Mouse (Mus musculus): ENCODE data around the gene Rcc2.

Gene Rcc2

DNA sequence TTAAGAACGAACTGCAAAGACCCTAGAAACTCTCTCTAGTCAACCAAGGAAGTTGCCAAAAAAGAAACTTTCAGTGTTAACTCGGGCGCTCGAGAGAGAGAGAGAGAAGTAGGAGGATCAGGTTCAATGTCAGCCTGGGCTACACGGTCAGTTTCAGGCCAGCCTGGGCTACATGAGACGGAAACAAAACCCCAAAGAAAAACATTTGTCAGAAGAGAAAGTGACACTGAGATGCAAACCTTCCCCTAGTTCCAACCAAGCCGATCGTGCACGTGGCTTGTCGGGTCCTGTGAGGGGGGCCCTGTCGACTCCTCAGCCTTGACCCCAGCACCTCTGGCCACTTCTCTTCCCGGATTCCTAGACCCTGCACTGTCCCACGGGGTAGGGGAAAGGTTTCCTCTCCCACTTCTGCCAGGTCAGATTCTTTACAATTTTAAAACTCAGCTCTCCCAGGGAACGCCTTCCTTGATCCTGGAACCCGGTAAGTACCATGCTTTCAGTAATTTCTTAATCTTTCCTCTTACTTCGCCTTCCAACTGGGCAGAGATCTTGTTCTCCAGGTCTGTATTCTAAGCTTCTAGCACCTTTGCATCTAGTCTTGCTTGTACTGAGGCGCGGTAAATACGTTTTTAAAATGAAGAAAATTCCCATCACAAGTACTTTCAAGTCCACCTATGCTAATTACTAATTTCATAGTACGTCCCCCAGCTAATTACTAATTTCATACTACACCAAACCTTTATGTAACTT lies at the start of gene Rcc2:
Gene Rcc2 (plus strand): TSS at position 273 of the 750 bp plus-strand sequence.
- peak; percentile 35 for DNase-seq

- DNase-seq = no peak
These were observed 46.3 kb upstream of the Rcc2 start for GRCm38 (mm10) chr4:140653835-140654583.

DNA sequence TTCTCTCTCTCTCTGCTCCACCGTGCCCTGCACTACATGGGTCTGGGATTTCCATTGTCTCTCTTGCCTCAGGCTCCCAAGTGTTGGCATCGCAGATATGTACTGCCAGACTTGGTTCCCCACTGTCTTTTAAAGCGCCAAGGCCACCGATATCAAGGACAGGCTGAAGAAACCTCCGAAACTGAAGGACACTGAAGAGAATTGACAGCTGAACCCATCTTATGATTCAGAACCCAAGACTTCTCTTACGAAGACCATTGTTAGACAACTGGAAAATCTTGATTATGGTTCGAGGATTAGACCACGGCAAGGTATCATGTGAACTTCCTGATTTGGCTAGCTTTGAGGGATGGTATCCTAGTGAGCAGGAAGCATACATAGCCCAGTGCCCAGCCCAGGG lies 45.5 kb upstream of the Rcc2 start:
- no peak for DNase-seq

- DNase-seq = no peak
These were observed 43.8 kb upstream of the Rcc2 start for GRCm38 (mm10) chr4:140656529-140656928.

DNA sequence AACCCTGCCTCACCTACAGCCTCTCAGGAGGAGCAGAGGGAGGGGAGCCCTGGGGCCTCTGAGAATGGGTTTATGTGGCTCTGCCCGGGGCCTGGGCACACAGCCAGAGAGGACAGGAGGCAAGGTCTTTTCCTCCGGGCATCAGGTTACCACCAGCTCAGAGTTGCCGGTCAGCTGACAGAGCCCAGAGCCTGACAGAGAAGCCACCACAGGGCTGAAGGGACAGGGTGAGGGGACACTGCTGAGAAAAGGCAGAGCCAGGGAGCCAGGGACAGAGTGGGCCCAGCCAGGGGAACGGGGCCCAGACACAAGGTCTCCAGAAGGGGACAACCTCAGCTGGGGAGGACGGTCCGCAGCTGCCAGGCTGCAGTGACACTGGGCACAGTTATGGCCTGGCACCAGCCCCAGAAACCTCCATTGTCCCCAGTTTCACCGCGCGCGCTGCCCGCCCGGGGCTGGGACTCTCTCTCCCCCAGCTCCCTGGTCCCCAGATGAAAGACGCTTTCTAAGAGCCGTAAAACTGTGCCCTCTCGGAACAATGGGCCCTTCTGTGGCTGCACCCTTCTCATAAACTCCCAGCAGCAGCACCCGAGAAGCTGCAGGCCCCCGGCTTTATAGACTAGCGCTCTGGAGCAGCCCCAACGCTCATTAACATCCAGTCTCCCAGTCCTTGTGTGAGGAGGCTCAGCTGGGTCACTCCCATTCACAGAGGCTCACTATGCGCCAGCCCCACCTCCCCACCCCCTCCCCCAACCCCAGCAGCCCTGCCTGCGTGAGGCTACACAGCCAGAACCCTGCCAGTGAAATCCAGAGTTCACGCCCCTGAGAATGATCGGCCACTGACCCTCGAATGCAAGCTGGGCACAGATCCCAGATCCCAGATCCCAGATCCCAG lies 42.4 kb upstream of the Rcc2 start:
- no peak for DNase-seq

DNA sequence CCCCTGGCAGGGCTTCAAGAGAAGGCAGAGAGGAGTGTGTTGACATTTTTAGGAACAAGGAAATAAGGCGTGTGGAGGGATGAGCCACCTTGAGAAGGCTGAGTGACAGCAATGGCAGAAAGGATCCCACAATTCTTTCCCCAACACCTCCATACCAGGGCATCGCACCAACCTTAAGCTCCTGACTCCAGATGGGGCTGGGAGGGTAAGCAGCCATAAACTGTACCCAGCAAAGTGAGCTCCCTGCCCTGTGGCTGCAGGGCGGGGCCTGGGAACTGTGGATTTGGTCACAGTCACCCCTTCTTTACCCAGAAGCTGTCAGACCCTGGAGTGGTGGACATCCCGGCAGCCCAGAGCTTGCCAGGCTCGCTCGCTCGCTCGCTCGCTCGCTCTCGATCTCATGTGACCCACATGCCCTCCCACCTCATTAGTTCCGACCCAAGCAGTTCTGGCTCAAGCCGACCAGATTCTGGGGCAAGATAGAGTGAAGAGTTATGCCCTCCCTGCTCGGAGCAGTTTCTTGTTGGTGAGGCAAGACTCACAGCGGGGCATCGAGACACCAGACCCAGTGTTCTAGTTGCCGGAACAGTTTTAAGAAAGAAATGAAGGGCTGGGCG lies 38.8 kb upstream of the Rcc2 start:
- DNase-seq = no peak

DNA sequence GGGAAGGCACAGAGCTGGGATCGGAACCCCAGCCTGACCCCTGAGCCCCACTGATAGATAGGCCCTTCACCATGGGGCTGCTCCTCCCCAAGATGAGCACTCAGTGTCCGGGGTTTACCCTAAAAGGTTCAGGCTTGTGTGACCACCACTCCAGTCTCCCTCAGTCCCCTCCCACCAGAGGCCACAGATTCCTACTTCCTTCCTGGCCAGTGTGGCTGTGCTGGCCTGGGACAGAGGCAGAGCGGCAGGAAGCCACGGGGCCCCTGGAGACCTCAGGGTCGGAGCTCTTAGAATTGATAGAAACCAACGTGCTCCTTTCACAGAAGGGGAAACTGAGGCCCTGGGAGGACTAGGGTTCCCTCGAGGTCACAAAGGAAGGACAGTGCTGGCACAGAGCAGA lies 37.9 kb upstream of the Rcc2 start:
- DNase-seq = no peak

DNA sequence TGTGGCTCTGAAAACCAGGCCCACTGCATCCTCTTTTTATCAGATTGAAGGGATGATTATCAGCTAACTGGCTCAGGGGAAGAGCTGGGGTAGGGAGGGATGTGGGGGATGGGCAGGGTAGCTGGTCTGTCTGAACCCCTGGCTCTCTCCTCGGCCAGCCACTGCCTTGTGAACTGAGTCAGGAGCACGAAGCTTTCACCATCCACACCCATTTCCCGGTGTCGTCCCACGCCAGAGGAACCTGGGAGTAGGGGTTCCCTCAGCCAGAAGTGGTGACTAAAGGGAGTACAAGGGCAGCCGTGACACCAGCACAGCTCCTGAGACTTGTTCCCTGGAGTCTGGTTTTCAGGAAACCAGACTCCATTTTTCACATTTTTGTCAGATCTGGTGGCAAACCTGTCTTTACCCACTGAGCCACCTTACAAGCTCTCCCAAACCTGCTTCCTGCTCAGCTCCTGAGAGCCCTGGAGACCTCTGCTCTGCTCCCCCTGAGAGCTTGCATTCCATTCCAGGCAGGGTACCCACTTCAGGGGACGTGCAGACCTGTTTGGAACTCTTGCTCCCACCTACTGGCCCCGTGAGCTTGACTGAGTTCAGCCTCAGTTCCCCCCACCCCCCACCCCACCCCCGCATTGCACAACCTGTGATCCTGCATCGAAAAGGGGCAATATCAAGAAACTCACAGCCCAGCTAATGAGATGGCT lies 37.3 kb upstream of the Rcc2 start:
- DNase-seq = no peak

GRCm38 (mm10) chr4:140665053-140665452 lies 35.3 kb upstream of the Rcc2 start:
- DNase-seq = no peak

DNA sequence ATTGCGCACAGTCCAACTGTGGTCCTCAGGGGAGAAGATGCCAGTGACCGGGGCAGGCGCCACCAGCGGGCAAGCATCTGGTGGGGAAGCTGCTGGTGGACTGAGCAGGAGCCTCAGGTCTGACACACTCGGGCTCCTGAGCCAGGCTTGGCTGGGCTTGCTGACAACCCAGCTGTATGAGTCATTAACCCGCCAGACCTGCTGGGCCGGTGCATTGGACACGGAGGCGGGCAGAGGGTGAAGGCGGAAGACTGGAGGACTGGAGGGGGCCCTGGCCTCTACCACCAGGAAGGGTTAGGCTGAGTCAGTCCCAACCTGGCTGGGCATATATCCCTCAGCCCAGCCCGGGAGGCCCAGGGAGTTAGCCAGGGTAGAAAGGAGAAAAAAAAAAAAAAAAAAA lies 34.6 kb upstream of the Rcc2 start, which contains the start of gene Arhgef10l:
Gene Arhgef10l (minus strand): TSS at position 253 of the 400 bp plus-strand sequence.
- no peak for DNase-seq

GRCm38 (mm10) chr4:140667802-140668201 lies 32.5 kb upstream of the Rcc2 start:
- no peak for DNase-seq

DNA sequence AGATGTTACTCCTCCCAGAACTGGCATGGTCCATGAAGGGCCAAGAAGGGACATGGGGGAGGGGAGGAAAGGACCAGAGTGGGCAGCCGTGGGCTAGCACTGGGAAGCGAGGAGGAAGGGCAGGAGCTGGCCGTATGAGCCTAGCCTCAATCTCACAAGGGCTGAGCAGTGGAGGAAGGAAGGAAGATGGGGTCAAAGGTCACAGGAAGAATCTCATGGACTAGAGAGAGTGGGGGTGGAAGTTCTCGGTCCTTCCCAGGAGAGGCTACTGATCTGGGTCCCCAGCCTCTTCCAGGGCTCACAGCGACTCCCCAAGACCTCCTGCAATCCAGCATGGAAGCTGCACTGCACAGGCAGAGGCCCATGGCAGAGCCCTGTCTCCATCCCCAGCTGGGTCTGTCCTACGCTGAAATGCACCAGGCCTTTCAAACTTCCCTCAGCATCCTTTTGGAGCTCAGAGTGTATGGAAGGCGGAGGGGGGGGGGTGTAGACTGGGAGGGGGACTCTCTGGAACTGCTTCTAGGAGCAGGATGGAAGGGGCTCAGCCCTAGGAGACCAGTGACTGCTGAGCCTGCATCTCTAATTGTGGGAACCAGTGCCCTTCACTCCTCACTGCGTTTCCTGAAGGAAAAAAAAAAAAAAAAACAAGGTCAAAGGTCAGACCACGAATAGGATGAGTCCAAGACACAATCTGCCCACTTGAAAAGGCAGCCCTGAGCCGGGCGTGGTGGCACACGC lies 26.6 kb upstream of the Rcc2 start:
- DNase-seq = no peak

DNA sequence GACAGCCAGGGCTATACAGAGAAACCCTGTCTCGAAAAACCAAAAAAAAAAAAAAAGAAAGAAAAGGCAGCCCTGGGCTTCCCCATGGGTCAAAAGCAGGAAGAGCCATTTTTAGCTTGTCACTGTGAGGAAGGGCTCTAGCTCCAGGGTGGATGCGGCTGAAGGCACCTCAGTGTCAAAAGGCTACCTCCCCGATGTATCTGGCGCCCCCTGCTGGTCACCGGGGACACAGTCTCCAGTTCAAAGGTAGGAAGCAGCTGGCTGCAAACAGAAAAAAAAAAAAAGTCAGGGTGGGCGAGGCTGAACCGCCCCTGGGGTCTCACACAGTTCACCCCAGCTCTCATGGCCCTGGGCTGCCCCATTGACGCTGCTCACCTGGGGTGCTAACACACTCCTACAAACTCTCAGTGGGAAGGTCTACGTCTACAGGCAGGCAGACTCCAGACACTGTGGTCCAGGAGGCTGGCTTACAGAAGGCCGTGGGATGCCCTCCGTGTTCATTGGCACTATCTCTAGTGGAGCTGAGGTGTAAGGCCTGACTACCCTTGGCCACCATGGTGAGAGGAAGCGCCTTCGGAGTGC lies 25.9 kb upstream of the Rcc2 start:
- DNase-seq = peak; percentile 90

DNA sequence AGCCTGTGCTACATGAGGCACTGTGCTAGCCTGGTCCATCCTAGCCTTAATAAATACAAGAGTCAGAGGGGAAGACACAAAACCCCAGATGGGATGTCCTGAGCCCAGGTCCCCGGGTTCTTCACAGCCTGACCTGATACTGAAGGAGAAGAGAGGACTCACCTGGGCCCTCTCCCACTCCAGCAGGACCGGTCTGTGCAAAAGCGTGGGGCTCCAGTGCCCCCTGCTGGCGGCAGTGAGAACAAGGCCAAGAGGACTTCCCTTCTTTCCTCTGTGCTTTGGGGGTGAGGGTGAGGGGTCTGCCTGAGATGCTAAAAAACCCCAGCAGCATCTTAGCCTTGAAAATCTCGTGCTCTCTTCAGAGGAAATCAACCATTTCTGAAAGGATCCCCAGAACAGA lies 21.3 kb upstream of the Rcc2 start:
- peak; percentile 50 for DNase-seq

DNA sequence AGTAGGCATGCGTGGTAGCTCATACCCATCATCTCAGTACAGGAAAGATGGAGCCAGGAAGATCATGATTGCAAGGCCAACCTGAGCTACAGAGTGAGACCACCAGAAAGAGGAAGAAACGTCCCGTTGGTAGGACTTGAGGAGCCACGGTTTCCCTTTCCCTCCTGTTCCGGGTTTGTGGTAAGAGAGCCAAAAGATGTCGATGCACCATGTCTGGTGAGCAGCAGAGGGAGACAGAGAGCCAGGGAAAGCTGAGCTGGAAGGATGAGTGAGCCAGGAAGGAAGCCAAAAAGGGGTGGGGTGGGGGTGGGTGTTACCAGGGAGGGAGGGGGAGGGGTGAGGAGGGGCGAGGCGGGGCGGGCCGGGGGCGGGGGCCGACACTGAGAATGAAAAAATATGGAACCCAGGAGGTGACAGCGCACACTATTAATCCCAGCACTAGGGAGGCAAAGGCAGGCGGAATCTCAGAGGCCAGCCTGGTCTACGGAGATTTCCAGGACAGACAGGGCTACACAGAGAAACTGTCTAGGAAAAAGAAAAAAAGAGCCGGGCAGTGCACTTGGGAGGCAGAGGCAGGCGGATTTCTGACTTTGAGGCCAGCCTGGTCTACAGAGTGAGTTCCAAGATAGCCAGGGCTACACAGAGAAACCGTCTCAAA lies 20.5 kb upstream of the Rcc2 start:
- peak; percentile 85 for DNase-seq

- DNase-seq = no peak
These were observed 19.5 kb upstream of the Rcc2 start for GRCm38 (mm10) chr4:140680731-140681397.

GRCm38 (mm10) chr4:140683608-140684007 lies 16.7 kb upstream of the Rcc2 start:
- no peak for DNase-seq

GRCm38 (mm10) chr4:140684141-140684871 lies 16.0 kb upstream of the Rcc2 start:
- DNase-seq = peak; percentile 23

DNA sequence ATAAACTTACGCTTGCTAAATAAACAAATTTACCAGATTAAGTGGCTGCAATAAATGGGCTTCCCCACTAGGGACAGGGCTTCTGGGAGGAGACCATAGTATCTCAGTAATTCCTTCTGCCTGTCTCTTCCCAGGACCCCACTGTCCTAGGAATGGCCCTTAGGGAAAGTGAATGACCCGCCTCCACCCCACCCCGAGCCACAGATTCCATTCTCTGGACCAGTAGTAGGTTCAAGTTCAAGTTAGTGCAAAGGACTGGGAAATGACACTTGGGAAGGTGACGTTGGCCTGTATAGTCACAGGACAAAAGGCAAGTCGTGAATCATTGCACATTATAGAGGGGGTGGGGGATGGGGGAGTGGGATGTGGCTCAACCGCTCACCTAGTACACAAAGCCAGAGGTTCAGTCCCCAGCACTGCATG lies 15.4 kb upstream of the Rcc2 start:
- no peak for DNase-seq
